Mouse (Mus musculus) bone marrow macrophage, adult 2 months (primary cell): ENCODE data around the gene Aoc3.

Experiments
- CTCF ChIP-seq: IDR thresholded peaks from 2 replicates; pipeline ENCODE4 v1.5.1; 2012; ENCODE audit warnings: low read depth, mild to moderate bottlenecking, low read length, moderate library complexity
- POLR2A ChIP-seq: IDR thresholded peaks from 2 replicates; pipeline ENCODE4 v1.6.1; 2012; ENCODE audit warnings: mild to moderate bottlenecking, low read depth, low read length, borderline replicate concordance

GRCm38 (mm10) chr11:101324763-101325162 is 5.6 kb upstream of the Aoc3 start, which contains the start of gene Aoc2:
- TF ChIP-seq POLR2A (no peak), CTCF (no peak)
